Mouse (Mus musculus): ENCODE data around the gene Lrrc20. TPM values are rescaled to one million over a fixed set of nuclear protein-coding genes. Genes with fewer than 3 reads are reported as not detected.
"Not testable (repeated sequence)": the region's sequence is repeated elsewhere in the genome, so short reads cannot be mapped to it uniquely, and the experiment has no call there.

Lrrc20 gene
- total RNA-seq, 2 experiments from 2014 or later = 41.8 to 44.1 TPM

DNA sequence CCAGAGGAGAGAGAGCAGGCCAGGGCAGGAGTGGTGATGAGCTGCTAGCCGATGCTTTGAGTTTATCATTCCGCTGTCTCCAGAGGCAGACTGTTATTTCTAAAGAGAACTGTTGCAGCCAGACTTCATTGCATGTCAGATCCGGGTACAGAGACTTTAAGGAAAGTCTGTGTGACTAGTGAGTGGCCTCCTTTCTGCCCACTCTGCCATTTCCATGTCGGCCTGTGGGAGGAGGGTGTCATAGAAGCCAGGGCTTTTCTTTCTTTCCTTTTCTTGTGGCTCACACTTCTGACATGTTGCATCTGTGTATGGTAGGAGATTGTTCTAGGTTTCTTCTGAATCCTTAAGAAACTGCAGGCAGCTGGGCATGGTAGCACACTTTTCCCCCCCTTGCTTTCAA is 88.8 kb downstream of the Lrrc20 start:
- DNase-seq (ENCODE audit: low spot score in 2 of 2) = no peak

DNA sequence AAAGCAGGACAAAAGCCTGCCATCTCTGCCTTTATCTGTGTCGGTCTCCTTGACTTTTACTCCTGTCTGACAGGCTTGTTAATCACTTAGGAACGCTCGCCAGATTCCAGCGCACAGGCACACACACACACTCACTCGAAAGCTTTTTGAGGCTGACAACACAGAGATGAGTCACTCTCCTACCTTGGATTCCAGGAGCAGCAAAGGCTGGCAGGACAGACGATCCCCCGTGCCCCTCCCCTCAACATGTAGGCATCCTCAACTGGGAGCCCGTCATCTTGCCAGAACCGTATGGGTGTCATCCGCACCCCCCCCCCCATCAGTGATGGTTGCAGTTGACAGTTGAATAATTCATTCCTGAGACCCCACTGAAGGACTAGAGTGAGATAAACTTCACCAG is 94.6 kb downstream of the Lrrc20 start:
- no peak for DNase-seq (ENCODE audit: low spot score in 2 of 2)

DNA sequence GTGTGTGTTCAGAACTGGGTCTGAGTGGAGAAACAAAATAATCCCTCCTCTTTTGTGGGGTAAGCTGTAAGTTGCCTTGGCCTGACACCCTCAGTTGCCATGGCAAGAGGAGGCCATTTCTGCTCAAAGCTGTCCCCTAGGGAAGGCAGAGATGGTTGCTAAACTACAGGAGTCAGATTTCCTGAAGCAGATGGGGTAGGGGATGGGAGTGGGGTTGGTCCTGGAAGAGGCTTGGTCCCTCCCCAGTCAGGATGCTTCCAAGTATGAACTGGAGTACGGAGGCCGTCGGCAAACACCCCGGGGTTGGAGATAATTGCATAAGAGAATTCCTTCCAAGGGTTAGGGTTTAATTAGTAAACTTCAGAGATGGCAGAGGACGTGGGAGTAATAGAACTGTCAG is 96.5 kb downstream of the Lrrc20 start:
- no peak for DNase-seq (ENCODE audit: low spot score in 2 of 2)

DNA sequence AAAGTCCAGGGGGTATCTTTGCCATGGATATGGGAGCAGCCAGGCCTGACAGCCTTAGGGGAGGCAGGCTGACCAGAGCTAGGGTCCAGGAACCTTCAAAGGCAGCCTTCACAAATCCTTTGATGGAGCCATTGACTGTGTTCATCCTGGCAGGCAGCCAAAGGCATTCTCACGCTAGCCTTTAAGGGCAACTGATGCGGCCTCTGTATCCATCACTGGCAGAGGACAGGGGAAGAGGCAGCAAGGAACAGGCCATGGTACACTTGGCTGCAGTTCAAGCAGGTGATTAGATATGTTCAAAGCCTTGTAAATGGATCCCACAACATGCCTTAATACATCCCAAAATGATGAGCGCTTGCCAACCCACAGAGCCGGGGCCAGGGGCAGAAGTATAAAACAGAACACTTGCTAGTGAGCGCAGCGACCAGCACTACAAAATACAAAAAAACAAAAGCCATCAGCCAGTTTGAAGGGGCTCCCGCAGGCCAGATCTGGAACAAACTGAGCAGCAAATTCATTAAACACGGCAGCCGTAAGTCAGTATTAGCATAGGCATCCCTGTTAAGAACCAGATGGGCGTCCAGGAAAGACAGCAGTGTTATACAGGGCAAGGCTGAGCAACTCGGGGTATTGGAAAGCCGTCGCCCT is 100.6 kb downstream of the Lrrc20 start:
- DNase-seq (ENCODE audit: low spot score in 2 of 2) = no peak

DNA sequence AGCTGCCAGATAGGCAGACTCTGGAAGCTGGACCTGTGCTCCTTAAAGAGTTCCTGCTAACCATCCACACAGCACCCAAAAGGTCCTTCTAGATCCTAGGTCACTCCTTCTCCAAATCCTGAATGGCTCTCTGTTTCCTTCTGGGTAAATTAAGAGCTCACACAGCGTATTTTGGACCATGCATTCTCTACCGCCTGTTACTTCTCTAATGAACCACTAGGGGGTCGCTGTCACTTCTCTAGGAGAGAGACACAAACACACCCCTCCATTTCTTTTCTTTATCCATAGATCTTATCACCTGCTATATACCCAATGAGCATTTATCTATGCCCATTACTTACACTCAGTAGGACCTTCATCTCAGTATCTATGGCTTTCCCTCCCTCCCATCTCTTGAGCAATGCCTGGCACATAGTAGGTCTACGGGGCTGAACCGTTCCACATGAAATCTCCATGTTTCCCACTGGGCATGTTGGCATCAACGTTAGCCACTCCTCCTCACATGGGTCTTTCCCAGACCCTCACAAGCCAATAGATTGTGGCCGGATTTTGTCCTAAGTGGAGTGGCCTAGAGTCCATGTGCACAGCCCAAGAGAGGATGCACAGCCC is 111.7 kb downstream of the Lrrc20 start:
- DNase-seq (ENCODE audit: low spot score in 2 of 2) = no peak

DNA sequence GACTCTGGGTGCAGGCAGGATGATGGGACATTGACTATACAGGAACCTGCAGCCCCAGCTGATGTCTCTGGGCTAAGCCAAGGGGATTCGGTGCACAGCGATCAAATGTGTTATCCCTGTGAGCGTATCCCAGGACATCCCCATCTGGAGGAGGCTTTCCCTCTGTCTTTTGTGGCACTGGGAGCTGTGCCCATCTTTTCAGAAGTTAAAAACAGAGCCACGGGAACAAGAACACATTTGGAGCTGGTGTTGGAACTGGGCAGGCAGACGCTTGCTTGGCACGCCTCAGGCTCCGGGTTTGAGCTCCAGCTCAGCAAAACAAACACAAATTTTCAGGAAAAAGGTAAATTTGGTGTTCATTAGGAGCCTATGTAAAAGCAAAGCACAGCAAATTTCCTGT is 122.4 kb downstream of the Lrrc20 start:
- DNase-seq (ENCODE audit: low spot score in 2 of 2) = no peak

DNA sequence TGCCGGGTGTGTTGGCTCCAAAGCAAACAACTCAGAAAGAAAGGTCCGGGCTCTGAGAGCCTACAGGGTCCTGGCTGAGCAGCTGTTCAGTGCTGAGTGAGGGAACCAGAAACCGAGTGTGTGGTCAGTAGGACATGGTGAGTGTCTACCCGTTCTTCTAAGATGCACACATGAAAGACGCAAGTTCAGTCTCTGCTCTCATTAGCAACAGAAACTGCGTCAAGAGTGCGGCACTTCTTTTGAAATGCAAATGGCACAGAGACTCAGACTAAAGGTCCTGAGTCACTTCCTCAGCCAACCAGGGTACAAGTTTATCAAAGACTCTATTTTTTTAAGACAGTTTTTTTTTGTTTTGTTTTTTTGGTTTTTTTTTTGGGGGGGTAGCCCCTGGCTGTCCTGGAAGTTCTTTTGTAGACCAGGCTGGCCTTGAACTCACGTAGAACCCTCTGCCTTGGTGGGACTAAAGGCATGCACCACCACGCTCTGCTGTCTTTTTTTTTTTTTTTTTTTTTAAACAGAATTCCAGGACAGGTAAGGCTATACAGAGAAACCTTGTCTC is 124.0 kb downstream of the Lrrc20 start:
- DNase-seq (ENCODE audit: low spot score in 2 of 2) = no peak

DNA sequence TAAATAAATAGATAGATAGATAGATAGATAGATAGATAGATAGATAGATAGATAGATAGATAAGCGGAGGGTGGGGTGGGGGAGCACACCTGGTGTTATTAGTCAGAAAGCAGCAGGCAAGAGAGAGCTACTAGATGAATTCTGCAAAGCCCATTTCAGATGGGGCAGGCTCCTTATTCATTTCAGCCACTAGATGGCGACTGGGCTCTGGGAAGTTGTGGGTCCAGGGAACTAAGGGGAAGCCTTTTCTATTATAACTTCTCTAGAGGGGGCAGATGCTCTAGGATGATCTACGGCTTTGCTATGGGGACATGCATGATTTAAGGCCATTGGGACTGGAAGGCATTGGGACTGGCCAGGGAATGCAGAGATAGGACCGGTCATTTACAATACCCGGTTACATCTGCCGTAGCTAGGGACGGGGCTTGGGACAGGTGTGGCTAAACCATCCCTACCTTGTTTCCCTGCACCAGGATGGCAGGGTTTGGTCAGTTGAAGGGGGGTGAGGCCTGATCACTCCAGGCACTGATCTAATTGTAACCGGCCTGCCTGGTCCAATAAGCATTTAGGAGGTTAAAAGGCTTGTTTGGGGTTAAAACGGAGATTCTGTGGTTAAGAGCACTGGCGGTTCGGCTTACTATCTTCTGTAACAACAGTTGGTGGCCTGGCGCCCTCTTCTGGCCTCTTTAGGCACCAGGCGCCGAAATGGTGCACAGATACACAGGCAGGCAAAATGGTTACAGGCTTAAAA is 126.9 kb downstream of the Lrrc20 start:
- peak; percentile 40 to 65 for DNase-seq (ENCODE audit: low spot score in 2 of 2)

DNA sequence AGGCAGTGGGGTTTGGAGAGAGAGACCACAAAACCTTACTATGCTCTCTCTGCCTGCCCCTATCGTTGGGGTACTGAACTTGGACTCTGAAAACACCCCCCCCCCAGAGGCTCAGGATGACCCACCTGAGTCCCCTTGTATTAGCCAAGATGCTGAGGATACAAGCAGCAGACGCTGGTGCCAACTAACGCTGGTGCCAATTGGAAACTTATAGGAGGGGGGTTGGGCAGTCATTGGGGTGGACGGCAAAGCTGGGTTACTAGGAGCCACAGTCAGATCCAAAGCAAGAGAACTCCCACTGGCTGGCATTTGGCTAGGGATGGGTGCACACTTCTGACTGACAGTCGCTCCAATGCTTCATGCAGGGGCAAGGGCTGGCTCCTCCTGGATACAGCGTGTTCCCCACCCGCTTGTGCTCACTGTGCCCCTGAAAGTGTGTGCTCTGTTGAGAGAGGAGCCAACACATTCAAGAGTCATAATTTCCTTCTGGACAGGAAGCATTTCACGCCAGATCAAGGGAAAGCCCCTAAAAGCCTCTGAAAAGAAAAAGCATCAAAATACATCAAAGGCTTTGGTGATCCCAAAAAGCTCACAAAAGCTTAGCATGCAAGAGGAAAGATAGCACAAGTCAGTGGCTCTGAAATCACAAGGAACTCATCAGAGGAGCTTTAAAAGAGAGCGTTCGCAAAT is 128.9 kb downstream of the Lrrc20 start:
- DNase-seq (ENCODE audit: low spot score in 2 of 2) = no peak

DNA sequence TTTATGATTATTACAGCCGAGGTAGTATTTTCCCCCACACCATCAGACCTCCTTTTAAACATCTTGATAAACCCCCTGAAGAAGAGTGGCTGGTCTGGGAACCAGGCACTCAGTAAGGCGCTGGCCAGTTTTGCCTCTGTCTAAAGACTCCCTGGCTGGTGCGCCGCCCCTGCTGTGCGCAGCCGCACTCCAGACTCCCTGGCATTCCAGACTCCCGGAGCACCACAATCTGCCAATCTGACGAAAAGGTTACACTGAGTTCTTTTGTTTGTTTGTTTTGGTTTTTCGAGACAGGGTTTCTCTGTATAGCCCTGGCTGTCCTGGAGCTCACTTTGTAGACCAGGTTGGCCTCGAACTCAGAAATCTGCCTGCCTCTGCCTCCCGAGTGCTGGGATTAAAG is 129.8 kb downstream of the Lrrc20 start:
- DNase-seq (ENCODE audit: low spot score in 2 of 2) = not testable (repeated sequence)

DNA sequence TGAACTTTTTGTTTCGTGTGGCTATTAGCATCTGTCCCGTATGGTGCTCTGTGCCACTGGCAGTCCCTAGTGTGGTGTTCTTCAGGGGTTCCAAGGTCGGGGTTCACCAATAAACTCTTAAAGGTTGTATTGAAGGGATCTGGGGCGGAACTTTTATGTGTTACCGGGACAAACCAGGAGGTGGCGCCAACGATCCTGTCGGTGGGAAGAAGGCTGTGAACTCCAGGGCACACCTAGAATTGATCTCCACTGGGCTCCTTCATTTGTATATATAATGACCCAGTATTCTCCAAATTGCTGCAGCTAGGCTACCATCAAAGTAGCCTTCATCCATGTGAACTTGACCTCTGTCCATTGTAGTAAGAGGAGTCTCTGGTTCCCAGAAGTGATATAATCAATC is 130.2 kb downstream of the Lrrc20 start:
- DNase-seq (ENCODE audit: low spot score in 2 of 2) = peak; percentile 40 to 48

DNA sequence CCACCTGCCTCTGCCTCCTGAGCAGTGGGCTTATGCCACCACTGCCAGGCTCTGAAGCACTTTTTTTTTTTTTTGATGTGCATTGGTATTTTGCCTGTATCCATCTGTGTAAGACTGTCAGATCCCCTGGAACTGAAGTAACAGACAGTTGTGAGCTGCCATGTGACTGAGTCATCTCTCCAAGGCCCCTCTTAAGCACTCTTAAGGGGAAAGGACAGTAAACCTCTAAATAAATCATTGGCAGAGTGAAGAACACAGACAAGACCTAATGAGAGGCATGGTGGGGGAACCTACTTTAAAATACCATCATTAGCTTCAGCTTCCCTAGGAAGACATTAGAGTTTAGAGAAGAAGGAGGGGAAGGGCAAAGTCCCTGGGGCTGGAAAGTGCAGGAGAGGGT is 132.6 kb downstream of the Lrrc20 start:
- no peak for DNase-seq (ENCODE audit: low spot score in 2 of 2)

DNA sequence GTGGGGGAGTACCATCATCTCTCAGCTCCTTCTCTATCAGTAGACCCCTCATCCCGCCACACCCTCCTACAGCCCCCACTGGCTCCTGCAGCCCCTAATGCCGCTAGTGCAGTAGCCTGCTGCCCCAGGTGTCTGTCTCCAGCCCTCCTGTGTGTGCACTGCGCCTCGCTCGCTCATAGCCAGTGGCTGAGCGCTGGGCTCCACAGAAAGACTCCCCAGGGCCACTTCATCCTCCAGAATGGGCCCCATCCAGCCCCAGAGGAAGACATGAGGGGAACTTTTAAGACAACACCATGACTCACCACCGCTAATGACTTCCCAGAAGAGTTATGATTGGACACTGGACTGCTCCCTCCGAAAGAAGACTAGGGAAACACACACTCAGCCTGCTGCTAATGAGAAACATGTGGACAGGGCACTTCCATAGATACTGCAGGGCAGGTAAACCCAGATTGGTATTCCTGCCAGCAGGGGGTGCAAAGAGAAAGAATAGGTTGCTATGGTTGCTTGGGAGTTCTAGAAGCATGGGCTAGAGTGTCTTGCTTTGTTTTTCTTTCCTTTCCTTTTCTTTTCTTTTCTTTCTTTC is 135.1 kb downstream of the Lrrc20 start:
- DNase-seq (ENCODE audit: low spot score in 2 of 2) = no peak

DNA sequence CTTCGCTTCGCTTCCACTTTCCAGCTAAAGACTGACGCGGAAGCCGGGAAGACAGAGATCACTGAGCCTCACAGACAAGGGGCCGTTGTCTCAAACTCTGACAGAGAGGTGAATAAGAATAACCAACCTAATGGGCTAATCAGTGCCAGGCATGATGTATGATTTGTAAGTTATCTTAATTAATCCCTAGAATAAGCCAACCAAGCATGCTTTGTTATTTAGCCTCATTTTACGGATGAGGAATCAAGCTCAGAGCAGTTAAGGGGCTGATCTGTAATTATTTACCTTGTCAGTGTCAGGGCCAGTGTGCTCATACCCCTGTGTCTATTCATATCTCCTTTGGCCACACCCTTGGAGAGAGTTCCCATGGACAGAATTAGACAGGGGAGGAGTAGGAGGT is 138.7 kb downstream of the Lrrc20 start:
- DNase-seq (ENCODE audit: low spot score in 2 of 2) = no peak

DNA sequence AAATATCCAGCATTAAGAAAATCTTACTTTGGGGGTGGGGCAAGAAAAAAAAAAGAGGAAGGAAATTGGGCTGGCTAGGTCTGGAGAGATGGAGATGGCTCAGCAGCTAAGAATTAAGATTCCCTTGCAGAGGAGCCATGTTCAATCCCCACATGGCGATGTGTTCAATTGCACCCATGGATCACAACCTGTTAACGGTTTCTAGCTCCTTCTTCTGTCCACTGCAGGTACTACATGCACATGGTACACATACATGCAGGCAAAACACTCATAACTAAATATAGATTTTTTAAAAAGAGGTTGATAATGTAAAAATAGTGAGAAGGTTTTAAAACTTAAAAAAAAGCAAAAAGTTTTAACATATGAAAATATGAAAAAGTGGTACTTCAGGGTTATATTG is 142.9 kb downstream of the Lrrc20 start:
- DNase-seq (ENCODE audit: low spot score in 2 of 2) = no peak

DNA sequence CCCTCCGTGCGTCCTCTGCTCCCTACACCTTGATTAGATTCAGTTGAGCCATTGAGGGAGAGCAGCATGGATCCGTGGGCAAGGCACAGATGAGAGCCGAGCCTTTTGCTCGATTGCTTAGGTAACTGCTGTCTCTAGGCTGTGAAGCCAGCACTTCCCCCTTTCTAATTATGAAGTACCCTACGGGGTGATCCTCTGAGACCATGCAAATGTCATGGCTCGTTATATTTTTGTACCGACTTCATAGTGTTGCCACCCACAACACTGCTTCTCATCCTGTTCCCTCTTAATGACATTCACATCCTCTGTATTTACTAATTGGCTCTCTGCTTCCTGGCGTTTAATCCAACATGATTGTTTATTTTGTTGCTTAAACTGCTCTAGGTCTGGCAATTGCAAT is 146.1 kb downstream of the Lrrc20 start:
- DNase-seq (ENCODE audit: low spot score in 2 of 2) = no peak

DNA sequence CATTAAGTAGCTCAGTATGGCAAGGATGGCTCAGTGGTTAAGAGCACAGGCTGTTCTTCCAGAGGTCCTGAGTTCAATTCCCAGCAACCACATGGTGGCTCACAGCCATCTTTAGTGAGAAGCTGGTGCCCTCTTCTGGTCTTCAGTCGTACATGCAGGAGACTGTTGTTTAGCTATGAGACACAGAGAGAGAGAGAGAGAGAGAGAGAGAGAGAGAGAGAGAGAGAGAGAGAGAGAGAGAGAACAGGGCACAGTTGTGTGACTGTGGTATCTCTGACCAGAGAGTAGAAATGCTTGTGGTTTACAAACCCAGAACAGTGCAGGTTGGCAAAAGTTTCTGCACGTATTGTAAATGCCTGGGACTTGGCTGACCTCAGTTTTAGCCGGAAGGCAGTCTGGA is 148.3 kb downstream of the Lrrc20 start:
- not testable (repeated sequence) for DNase-seq (ENCODE audit: low spot score in 2 of 2)

DNA sequence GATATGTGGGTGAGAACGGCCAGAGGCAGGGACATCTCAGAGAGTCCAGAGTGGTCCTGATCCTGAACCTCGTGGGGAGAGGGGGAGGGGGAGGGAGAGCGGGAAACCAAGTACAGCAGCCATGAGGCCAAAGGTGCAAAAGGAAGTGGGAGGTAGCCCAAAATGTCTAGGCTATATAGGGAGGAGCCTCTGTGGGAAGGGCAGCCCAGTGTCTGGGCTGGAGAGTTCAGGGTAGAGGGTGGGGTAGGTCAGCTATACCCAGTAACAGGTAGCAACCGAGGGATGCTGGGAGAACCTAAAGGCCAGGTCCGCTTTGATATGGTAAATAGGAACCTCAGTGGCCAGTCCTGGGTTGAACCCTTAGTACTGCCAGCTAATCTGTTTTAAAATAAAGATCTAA is 149.2 kb downstream of the Lrrc20 start:
- DNase-seq (ENCODE audit: low spot score in 2 of 2) = no peak

DNA sequence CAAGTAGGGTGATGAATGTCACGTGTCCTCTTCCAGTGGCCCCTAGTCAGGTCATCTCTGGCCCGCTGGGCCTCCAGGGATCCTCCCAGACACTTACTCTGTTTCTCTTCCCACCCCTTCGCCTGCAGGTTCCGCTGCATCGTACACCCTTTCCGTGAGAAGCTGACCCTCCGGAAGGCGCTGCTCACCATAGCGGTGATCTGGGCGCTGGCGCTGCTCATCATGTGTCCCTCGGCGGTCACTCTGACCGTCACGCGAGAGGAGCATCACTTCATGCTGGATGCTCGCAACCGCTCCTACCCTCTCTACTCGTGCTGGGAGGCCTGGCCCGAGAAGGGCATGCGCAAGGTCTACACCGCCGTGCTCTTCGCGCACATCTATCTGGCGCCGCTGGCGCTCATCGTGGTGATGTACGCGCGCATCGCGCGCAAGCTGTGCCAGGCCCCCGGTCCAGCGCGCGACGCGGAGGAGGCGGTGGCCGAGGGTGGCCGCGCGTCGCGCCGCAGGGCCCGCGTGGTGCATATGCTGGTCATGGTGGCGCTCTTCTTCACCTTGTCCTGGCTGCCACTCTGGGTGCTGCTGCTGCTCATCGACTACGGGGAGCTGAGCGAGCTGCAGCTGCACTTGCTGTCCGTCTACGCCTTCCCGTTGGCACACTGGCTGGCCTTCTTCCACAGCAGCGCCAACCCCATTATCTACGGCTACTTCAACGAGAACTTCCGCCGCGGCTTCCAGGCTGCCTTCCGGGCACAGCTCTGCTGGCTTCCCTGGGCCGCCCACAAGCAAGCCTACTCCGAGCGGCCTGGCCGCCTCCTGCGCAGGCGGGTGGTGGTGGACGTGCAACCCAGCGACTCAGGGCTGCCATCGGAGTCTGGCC is 150.0 kb downstream of the Lrrc20 start:
- DNase-seq (ENCODE audit: low spot score in 2 of 2) = no peak

DNA sequence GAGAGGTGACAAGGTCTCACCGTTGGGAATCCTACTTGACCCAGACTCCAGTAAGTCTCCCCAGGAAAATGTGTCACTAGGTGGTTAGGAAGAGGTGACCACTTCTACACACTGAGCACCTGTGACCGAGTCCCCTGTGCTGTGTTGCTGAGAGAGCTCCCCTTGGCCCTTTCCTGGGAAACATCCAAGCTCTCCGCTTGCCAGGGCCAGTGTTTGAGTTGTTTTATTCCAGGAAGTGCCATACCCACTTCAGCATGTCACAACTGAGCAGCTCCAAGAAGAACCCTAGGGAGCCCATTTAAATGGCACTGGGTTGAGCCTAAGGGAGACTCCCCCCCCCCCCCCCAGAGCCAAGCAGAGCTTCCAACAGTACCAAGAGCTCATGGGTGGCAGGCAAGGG is 150.9 kb downstream of the Lrrc20 start:
- no peak for DNase-seq (ENCODE audit: low spot score in 2 of 2)
